Mouse (Mus musculus) liver, embryonic 14.5 days (tissue): ENCODE results near the gene Car14. TPM values are rescaled to one million over a fixed set of nuclear protein-coding genes. Genes with fewer than 3 reads are reported as not detected.

Experiments
- ATAC-seq: fragments of 200-750 bp; cut with Nextera tagmentation; 2 replicates; pipeline ENCODE4 v1.8.0; 2017; ENCODE audit warnings: moderate number of reproducible peaks, mild to moderate bottlenecking, moderate library complexity; ENCODE audit not compliant: insufficient read depth
- DNase-seq, 3 experiments: peaks; one replicate each; pipeline ENCODE4 v3.0.0-alpha.2; 2012 to 2013; ENCODE audit warnings: low read depth in 3 of 3, low spot score in 3 of 3
- H3K27ac ChIP-seq: fragments of 300-500 bp; sonication (generic); 2 replicates; pipeline ENCODE4 v1.5.1; 2014; ENCODE audit warnings: moderate library complexity, mild to moderate bottlenecking, control low read depth, inconsistent platforms
- H3K27me3 ChIP-seq: fragments of 300-500 bp; sonication (generic); 2 replicates; pipeline ENCODE4 v1.6.1; 2014; ENCODE audit warnings: mild to moderate bottlenecking, low read length, moderate library complexity; ENCODE audit not compliant: control insufficient read depth, insufficient read depth
- H3K36me3 ChIP-seq: fragments of 300-500 bp; sonication (generic); replicated peaks from 2 replicates; pipeline ENCODE4 v1.6.1; 2014; ENCODE audit warnings: low read depth; ENCODE audit not compliant: control insufficient read depth, insufficient read depth
- H3K4me1 ChIP-seq, 2 experiments: fragments of 200-500 bp in 1 of 2; fragments of 300-500 bp in 1 of 2; sonication (generic) in 1 of 2; replicated peaks; 2 replicates each; pipeline ENCODE4 v1.6.1; 2012 to 2014; ENCODE audit warnings: antibody characterized with exemption in 1 of 2, inconsistent platforms in 1 of 2, low read length in 1 of 2; ENCODE audit not compliant: control insufficient read depth in 2 of 2, insufficient read depth in 2 of 2
- H3K4me2 ChIP-seq: fragments of 300-500 bp; sonication (generic); 2 replicates; pipeline ENCODE4 v1.6.1; 2014; ENCODE audit warnings: low read depth, mild to moderate bottlenecking, control low read depth, moderate library complexity
- H3K4me3 ChIP-seq, 2 experiments: fragments of 200-500 bp in 1 of 2; fragments of 300-500 bp in 1 of 2; sonication (generic) in 1 of 2; 2 replicates each; pipeline ENCODE4 v1.5.1; 2012 to 2014; ENCODE audit warnings: low read depth in 2 of 2, low read length in 2 of 2, mild to moderate bottlenecking in 2 of 2, control low read depth in 1 of 2, inconsistent platforms in 1 of 2, moderate library complexity in 1 of 2; ENCODE audit not compliant: insufficient read depth in 1 of 2
- H3K9ac ChIP-seq: fragments of 300-500 bp; sonication (generic); replicated peaks from 2 replicates; pipeline ENCODE4 v1.6.1; 2014; ENCODE audit warnings: mild to moderate bottlenecking, control low read depth, moderate library complexity
- H3K9me3 ChIP-seq: fragments of 300-500 bp; sonication (generic); 2 replicates; pipeline ENCODE4 v1.6.1; 2016; ENCODE audit warnings: low read length, mixed read lengths; ENCODE audit not compliant: control insufficient read depth
- CTCF ChIP-seq: IDR thresholded peaks from 2 replicates; pipeline ENCODE4 v1.5.1; 2016; ENCODE audit warnings: antibody characterized with exemption, low read depth, control low read depth
- EP300 ChIP-seq: IDR thresholded peaks from 2 replicates; pipeline ENCODE4 v1.6.1; 2016; ENCODE audit warnings: antibody characterized with exemption, low read depth
- WGBS: fragments of 180-500 bp; shearing (Covaris S2); extraction: QIAGEN DNeasy Blood & Tissue Kit; methylation state at CpG from one replicate; pipeline ENCODE4 v1.1.7; 2014; ENCODE audit not compliant: insufficient replicate concordance; 5-methylcytosine and 5-hydroxymethylcytosine counted together
- polyA plus RNA-seq, 2 experiments: library from polyadenylated mRNA; depleted of rRNA in 1 of 2; stranded (reverse) in 1 of 2; unstranded in 1 of 2; fragments of >200 nt; fragmentation: Nextera tagmentation in 1 of 2; extraction: Ambion mirVana in 1 of 2; gene quantifications; 2 replicates each; pipeline versions ENCODE4 v1.2.1 to v1.2.3; 2012 to 2014

Gene Car14
- polyA plus RNA-seq, 2 experiments = 5.3 to 11.1 TPM

DNA sequence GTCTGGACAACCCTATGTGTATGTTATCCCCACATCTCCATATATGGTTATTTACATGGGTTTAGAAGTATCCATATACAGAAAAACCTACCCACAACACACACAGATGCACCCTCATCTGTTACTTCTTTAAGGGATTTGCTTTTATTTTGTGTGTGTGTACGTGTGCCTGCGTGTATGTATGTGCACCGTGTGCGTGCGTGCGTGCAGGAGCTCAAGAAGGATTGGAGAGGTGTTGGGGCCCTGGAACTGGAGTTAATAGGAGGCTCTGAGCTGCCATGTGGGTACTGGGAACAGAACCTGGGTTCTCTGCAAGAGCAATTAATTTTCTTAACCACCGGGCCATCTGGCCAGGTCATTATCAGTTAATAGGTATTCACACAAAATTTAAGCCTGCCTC, 32.4 kb downstream of the Car14 start:
- H3K27ac ChIP-seq = peak overlapping the region; percentile 52

DNA sequence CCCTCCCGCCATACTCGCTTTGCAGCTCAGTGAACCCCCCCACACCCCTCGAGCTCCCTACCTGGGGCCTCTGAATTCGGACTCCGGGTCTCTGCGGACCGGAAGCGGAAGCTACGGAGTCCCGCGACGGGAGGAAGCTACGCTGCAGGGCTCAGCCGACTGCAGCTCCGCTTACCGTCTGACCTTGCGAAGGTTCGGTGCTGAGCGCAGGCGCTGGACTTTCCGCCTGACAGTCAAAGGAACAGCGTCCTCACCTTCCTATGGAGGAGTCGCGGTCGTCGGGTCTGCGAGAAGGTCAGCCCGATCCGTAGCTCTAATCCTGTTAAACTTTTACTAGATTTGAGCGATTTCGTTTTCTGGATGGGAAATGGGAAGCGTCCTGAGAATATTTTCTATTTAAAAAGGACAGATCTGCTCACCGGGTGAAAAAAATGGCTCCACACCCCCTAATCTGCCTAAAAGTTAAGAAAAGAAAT, 33.1 kb downstream of the Car14 start, which contains the start of gene Mrps21:
Gene Mrps21, minus strand, starts transcription at position 128 of the 476 bp plus-strand sequence.
- under 1% methylated on average over 33 of the region's 33 CpGs for WGBS

More for the DNA sequence above, 32.4 kb downstream of the Car14 start:
- no peak for TF ChIP-seq EP300
- TF ChIP-seq CTCF = no peak
- Histone ChIP-seq H3K4me3 (peak overlapping the region; percentile 65 to 69), H3K9me3 (no peaks in the 10 kb centered on the region), H3K4me1 (peaks cover 5 to 18% of the 10 kb centered on the region in 2 experiments), H3K9ac (peak overlapping the region; percentile 79), H3K27me3 (no peaks in the 10 kb centered on the region), H3K36me3 (peaks cover 6% of the 10 kb centered on the region; the same call in 1 of the 2 replicates), H3K4me2 (peak overlapping the region; percentile 93)
- ATAC-seq = no peak
- WGBS = 56% methylated on average over 7 of the region's 7 CpGs
- no peak for DNase-seq

DNA sequence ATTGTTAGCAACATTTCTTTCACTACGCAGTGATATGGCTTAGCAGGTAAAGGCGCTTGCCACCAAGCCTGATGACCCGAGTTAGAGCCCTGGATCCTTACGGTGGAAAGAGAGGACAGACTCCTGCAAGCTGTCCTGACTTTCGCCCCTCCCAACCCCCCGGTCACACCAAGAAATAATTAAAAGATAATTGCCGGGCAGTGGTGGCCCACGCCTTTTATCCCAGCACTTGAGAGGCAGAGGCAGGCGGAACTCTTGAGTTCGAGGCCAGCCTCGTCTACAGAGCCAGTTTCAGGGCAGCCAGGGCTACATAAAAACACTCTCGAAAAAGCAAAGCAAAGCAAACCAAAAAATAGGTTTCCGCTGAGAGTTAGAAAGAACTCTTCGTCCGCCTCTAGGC, 33.5 kb downstream of the Car14 start:
- Histone ChIP-seq H3K9ac (peak overlapping the region; percentile 79), H3K27me3 (no peaks in the 10 kb centered on the region), H3K9me3 (no peaks in the 10 kb centered on the region), H3K4me1 (peaks cover 5 to 18% of the 10 kb centered on the region in 2 experiments), H3K27ac (peak overlapping the region; percentile 73), H3K4me2 (peak overlapping the region; percentile 93), H3K36me3 (peaks cover 6% of the 10 kb centered on the region; the same call in 1 of the 2 replicates), H3K4me3 (peak overlapping the region; percentile 65 to 69)
- DNase-seq (no peak), ATAC-seq (peak; percentile 50)
- 3% methylated on average over 15 of the region's 15 CpGs for WGBS
- TF ChIP-seq CTCF = no peak
- TF ChIP-seq EP300 = no peak

More for the DNA sequence above, 33.1 kb downstream of the Car14 start, which contains the start of gene Mrps21:
- ATAC-seq (peak; percentile 96), DNase-seq (peak; percentile 80 to 81 (median 81))
- no peaks in the 10 kb centered on the region for H3K27me3 ChIP-seq
- H3K36me3 ChIP-seq = peaks cover 6% of the 10 kb centered on the region; the same call in 1 of the 2 replicates
- peaks cover 5 to 18% of the 10 kb centered on the region in 2 experiments for H3K4me1 ChIP-seq
- peak within 1 kb of the TSS; percentile 65 to 69 for H3K4me3 ChIP-seq
- H3K9ac ChIP-seq = peak within 1 kb of the TSS; percentile 79
- H3K9me3 ChIP-seq = no peaks in the 10 kb centered on the region
- H3K4me2 ChIP-seq = peak within 1 kb of the TSS; percentile 93
- H3K27ac ChIP-seq = peak within 1 kb of the TSS; percentile 73
- TF ChIP-seq CTCF (peak; percentile 25; the same call in 1 of the 2 replicates), EP300 (no peak)

DNA sequence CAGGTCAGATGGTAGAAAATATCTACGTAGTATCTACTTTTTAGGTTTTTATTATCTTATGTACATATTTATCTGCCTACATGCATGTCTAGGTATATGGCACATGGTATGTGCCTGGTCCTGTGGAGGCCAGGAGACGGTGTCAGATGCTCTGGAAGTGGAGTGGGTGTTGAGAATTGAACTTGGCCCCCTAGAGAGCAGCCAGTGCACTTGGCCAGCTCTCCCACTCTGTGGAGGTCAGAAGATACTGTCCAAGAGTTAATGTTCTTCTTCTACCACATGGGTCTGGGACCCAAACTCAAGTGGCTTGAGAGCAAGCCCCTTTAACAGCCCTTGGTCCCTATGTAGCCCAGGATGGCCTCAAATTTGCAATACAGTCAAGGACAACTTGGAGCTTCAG, 37.1 kb downstream of the Car14 start:
- no peak overlapping the region for H3K4me3 ChIP-seq
- H3K4me1 ChIP-seq = peaks cover 0 to 9% of the 10 kb centered on the region in 2 experiments; a peak in 3 of 4 replicates
- ATAC-seq (no peak), DNase-seq (no peak)
- no peaks in the 10 kb centered on the region for H3K9me3 ChIP-seq
- H3K4me2 ChIP-seq = no peak overlapping the region
- no peak overlapping the region for H3K9ac ChIP-seq
- WGBS = 81% methylated on average over 2 of the region's 2 CpGs
- TF ChIP-seq CTCF (no peak), EP300 (no peak)
- no peak overlapping the region for H3K27ac ChIP-seq
- no peaks in the 10 kb centered on the region for H3K27me3 ChIP-seq
- peaks cover 6% of the 10 kb centered on the region for H3K36me3 ChIP-seq

DNA sequence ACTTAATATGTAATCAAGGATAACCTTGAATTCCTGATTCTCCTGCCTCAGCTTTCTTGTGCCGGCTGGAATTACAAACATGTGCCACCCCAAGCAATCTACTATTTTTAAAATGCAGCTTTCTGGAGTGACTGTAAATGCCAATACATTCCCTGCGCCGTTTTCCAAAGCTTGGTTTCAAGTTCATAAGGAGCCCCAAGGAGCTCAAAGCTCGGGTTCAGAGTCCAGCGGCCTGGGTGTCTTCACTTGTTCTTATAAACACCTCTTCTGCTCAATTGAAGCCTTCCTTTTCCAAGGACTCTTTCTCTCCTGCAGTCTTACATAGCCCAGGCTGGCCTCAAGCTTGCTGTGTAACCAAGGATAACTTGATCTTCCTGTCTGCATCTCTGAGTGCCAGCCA, 38.4 kb downstream of the Car14 start:
- H3K4me3 ChIP-seq = no peak overlapping the region
- H3K36me3 ChIP-seq = peaks cover 6% of the 10 kb centered on the region
- 76% methylated on average over 5 of the region's 5 CpGs for WGBS
- no peak for ATAC-seq
- H3K9me3 ChIP-seq = no peaks in the 10 kb centered on the region
- no peak for TF ChIP-seq CTCF
- TF ChIP-seq EP300 = no peak
- DNase-seq = no peak
- H3K9ac ChIP-seq = no peak overlapping the region
- H3K27me3 ChIP-seq = no peaks in the 10 kb centered on the region
- H3K27ac ChIP-seq = no peak overlapping the region
- peaks cover 0 to 5% of the 10 kb centered on the region in 2 experiments; a peak in 2 of 4 replicates for H3K4me1 ChIP-seq
- no peak overlapping the region for H3K4me2 ChIP-seq
